23 mouse cellular contexts compared by ENCODE assay signal in the genomic region with DNA sequence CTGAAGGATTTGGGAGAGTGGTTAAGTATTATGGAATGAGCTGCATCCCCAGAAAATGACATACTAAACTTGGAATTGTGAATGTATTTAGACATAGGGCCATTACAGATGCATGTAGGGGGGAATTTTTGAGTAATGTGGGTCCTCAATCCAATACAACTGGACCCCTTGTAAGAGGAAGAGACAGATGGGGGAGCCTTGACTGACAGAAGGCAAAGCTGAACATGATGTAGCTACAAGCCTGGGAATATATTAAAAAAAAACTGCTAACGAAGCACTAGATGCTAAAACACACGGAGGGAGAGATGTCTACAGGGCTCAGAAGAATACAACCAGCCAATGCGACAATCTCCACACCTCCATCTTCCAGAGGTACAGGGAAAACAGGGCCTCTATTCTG.
DNase-seq lines count a peak whose midpoint lies in the region; ATAC-seq lines count a peak whose summit lies in the region.
"Had no signal": no experiment of that assay in that cellular context is flagged by ENCODE, and none has a peak within 500 bp of the region (broad histone marks: within the 10 kb centered on the region; RNA-seq: fewer than 3 reads in every experiment).

No protein-coding gene starts in this region.

- H3K27ac ChIP-seq in forebrain, embryonic 15.5 days (replicated peaks): peak overlapping the region; percentile 36
- no peak overlapping the region for H3K27ac ChIP-seq in forebrain, embryonic 10.5 days
- H3K27ac ChIP-seq in forebrain, embryonic 16.5 days (ENCODE audit: low read length): no peak overlapping the region
- H3K27ac ChIP-seq: embryonic facial prominence, embryonic 10.5 days; embryonic facial prominence, embryonic 13.5 days; gastrocnemius, adult 2 months; hindbrain, embryonic 12.5 days; hindbrain, embryonic 15.5 days had no signal

- no peak for DNase-seq in forebrain, embryonic 10.5 days (ENCODE audit: extremely low spot score, low spot score)
- DNase-seq in layer of hippocampus, adult 9-11 months: peak; percentile 30
- no peak for DNase-seq in layer of hippocampus, adult 11-12 months (ENCODE audit: low spot score)
- DNase-seq in left cerebral cortex, adult 8-10 months (ENCODE audit: low spot score in 2 of 2): no peak
- DNase-seq: adrenal gland, adult 2 months; adrenal gland, postnatal 14 days; cerebellum, adult 11-12 months; cerebellum, adult 8-10 months; cerebellum, postnatal 10 days; cerebellum, postnatal 36 days; embryo, embryonic 11 days; gastrocnemius, adult 2 months; gastrocnemius, postnatal 14 days; heart, adult 11 months had no signal

- H3K4me3 ChIP-seq in forebrain, embryonic 15.5 days: no peak overlapping the region
- no peak overlapping the region for H3K4me3 ChIP-seq in forebrain, embryonic 10.5 days
- no peak overlapping the region for H3K4me3 ChIP-seq in forebrain, embryonic 16.5 days (replicated peaks; ENCODE audit: low read length)
- H3K4me3 ChIP-seq: embryonic facial prominence, embryonic 10.5 days; embryonic facial prominence, embryonic 13.5 days; erythroblast, embryonic 14.5 days; gastrocnemius, adult 2 months; hindbrain, embryonic 12.5 days; hindbrain, embryonic 15.5 days had no signal

- peak; percentile 32; the same call in 1 of the 2 replicates for ATAC-seq in forebrain, embryonic 15.5 days (replicated peaks)
- peak; percentile 49; the same call in 1 of the 2 replicates for ATAC-seq in forebrain, embryonic 16.5 days
- ATAC-seq: CD4-positive, CD25-positive, alpha-beta regulatory T cell, adult 4 months had no signal

- H3K4me2 ChIP-seq in forebrain, embryonic 15.5 days (replicated peaks): no peak overlapping the region
- H3K4me2 ChIP-seq in forebrain, embryonic 16.5 days (ENCODE audit: low read length): no peak overlapping the region
- H3K4me2 ChIP-seq: embryonic facial prominence, embryonic 13.5 days; heart, embryonic 11.5 days; hindbrain, embryonic 12.5 days; hindbrain, embryonic 15.5 days had no signal

- H3K36me3 ChIP-seq in forebrain, embryonic 15.5 days: no peaks in the 10 kb centered on the region
- H3K36me3 ChIP-seq in forebrain, embryonic 10.5 days (replicated peaks): 0 out of 2 replicates have a peak, but pooled peaks cover 3% of the 10 kb centered on the region
- no peaks in the 10 kb centered on the region for H3K36me3 ChIP-seq in forebrain, embryonic 16.5 days (ENCODE audit: control insufficient read depth, insufficient read depth)
- H3K36me3 ChIP-seq: hindbrain, embryonic 12.5 days; hindbrain, embryonic 15.5 days had no signal

- no peaks in the 10 kb centered on the region for H3K9me3 ChIP-seq in forebrain, embryonic 15.5 days
- no peaks in the 10 kb centered on the region for H3K9me3 ChIP-seq in forebrain, embryonic 10.5 days
- no peaks in the 10 kb centered on the region for H3K9me3 ChIP-seq in forebrain, embryonic 16.5 days (ENCODE audit: control insufficient read depth, low read length)
- H3K9me3 ChIP-seq: embryonic facial prominence, embryonic 10.5 days; embryonic facial prominence, embryonic 13.5 days; hindbrain, embryonic 12.5 days; hindbrain, embryonic 15.5 days had no signal

- WGBS in forebrain, embryonic 15.5 days: 56% methylated on average over 3 of the region's 3 CpGs
- 92% methylated on average over 3 of the region's 3 CpGs for WGBS in forebrain, embryonic 10.5 days
- WGBS in forebrain, embryonic 16.5 days: 57% methylated on average over 3 of the region's 3 CpGs

- no peak overlapping the region for H3K9ac ChIP-seq in forebrain, embryonic 15.5 days (replicated peaks)
- H3K9ac ChIP-seq in forebrain, embryonic 16.5 days (replicated peaks; ENCODE audit: low read depth, low read length): no peak overlapping the region
- H3K9ac ChIP-seq: embryonic facial prominence, embryonic 13.5 days; hindbrain, embryonic 12.5 days; hindbrain, embryonic 15.5 days had no signal

- peaks cover 14% of the 10 kb centered on the region; the same call in 1 of the 2 replicates for H3K4me1 ChIP-seq in forebrain, embryonic 15.5 days
- peaks cover 18% of the 10 kb centered on the region for H3K4me1 ChIP-seq in forebrain, embryonic 10.5 days
- H3K4me1 ChIP-seq in forebrain, embryonic 16.5 days (replicated peaks; ENCODE audit: control insufficient read depth, insufficient read depth, low read length): peaks cover 4% of the 10 kb centered on the region; the same call in 1 of the 2 replicates
- H3K4me1 ChIP-seq: embryonic facial prominence, embryonic 10.5 days; embryonic facial prominence, embryonic 13.5 days; hindbrain, embryonic 15.5 days had no signal

- H3K27me3 ChIP-seq in forebrain, embryonic 15.5 days: no peaks in the 10 kb centered on the region
- no peaks in the 10 kb centered on the region for H3K27me3 ChIP-seq in forebrain, embryonic 10.5 days (ENCODE audit: poor library complexity, severe bottlenecking)
- no peaks in the 10 kb centered on the region for H3K27me3 ChIP-seq in forebrain, embryonic 16.5 days (replicated peaks; ENCODE audit: control insufficient read depth, insufficient read depth, low read length)
- H3K27me3 ChIP-seq: embryonic facial prominence, embryonic 13.5 days; hindbrain, embryonic 12.5 days; hindbrain, embryonic 15.5 days had no signal
